ENCODE assay signal across 8 mouse cellular contexts in the genomic region with DNA sequence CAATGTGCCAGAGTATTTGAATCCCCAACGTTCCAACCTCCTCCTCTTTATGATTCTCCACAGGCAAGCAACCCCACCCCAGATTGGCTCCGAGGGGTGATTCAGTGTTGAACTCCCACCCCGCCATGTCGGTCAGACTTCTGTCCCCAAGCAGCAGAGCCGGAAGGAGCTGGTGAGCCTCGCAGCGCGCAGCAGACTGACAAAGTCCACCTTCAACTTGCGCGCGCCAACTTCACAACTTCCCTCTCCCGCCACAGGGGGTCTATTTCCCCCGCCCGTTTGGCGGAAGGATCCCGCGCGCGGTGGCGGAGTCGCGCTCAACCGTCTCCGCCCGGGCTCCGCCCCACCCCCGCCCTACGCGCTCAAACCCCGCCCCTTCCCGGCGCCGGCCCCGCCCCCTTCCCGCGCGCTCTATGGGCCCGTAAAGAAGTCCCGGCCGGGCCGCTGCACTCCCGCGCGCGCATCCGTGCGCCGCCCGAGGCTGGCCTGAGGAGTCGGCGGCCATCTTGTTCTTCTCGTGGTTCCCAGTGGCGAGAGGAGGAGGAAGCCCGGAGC. TPM values are rescaled to one million over a fixed set of nuclear protein-coding genes. Genes with fewer than 3 reads are reported as not detected.
DNase-seq lines count a peak whose midpoint lies in the region; ATAC-seq lines count a peak whose summit lies in the region.

A gene (plus strand): TSS at position 452 of the 555 bp plus-strand sequence.

- H3K4me2 ChIP-seq in hindbrain, embryonic 12.5 days (replicated peaks) = peak within 1 kb of the TSS; percentile 87

- H3K36me3 ChIP-seq in hindbrain, embryonic 12.5 days = peaks cover 22% of the 10 kb centered on the region; the same call in 1 of the 2 replicates

- 0 out of 2 replicates have a peak, but pooled peaks cover 2% of the 10 kb centered on the region for H3K27me3 ChIP-seq in hindbrain, embryonic 12.5 days

- H3K9ac ChIP-seq in hindbrain, embryonic 12.5 days = peak within 1 kb of the TSS; percentile 98

- WGBS in hindbrain, embryonic 12.5 days = under 1% methylated on average over 53 of the region's 54 CpGs

- peaks cover 46% of the 10 kb centered on the region for H3K4me1 ChIP-seq in hindbrain, embryonic 12.5 days

- peak; percentile 97 for DNase-seq in Muller cell, postnatal 12 days (ENCODE audit: inconsistent ontology term)
- DNase-seq in cerebellum, adult 9-10 months = peak; percentile 92
- DNase-seq in frontal cortex, postnatal 10 days (ENCODE audit: low spot score in 2 of 2) = peak; percentile 85 to 89
- DNase-seq in layer of hippocampus, postnatal 36 days = peak; percentile 85 to 88
- peak; percentile 94 for DNase-seq in lung, postnatal 36 days
- peak; percentile 97 for DNase-seq in retina, postnatal 1 day
- DNase-seq in urinary bladder, adult 18-20 months (ENCODE audit: low spot score in 2 of 2) = peak; percentile 78 to 85

- H3K4me3 ChIP-seq in hindbrain, embryonic 12.5 days = peak within 1 kb of the TSS; percentile 91

- no peaks in the 10 kb centered on the region for H3K9me3 ChIP-seq in hindbrain, embryonic 12.5 days (replicated peaks)

- H3K27ac ChIP-seq in hindbrain, embryonic 12.5 days = peak within 1 kb of the TSS; percentile 82

- peak; percentile 87 for ATAC-seq in hindbrain, embryonic 12.5 days (ENCODE audit: low FRiP score)

RNA-seq across cellular contexts. Expression of the gene that starts here (rescaled TPM):
- polyA plus RNA-seq in hindbrain, embryonic 12.5 days (2016; fragmentation: Nextera tagmentation; extraction: Ambion mirVana) = 286 and 293 TPM in 2 replicates
- total RNA-seq in layer of hippocampus, postnatal 36 days (2021) = 100 to 1,000 TPM; 223 to 225 TPM

Comparison
In these comparisons a context has a peak if more than half of its experiments do, and no peak if none do; other contexts are left out.
1. Peak in every context shown above with its lines: DNase-seq, ATAC-seq, H3K4me3 ChIP-seq and H3K27ac ChIP-seq.